Mouse (Mus musculus) left cerebral cortex, adult 6 months (tissue): ENCODE measurements around the gene Olfr738. TPM values are rescaled to one million over a fixed set of nuclear protein-coding genes. Genes with fewer than 3 reads are reported as not detected.

Source experiments
- long read RNA-seq, 2 experiments: library from polyadenylated mRNA; unstranded; transcript quantifications; one replicate each; pipeline ENCODE4 v2.0.0; 2019 to 2020
- polyA plus RNA-seq: library from polyadenylated mRNA; unstranded; fragments of <200 nt; fragmentation: Nextera tagmentation; gene quantifications from 2 replicates; pipeline ENCODE4 v1.2.3, GENCODE M21; 2021

The Olfr738 gene
- polyA plus RNA-seq, result not detected in 2 replicates
- long read RNA-seq, experiment 1, result 0 reads
- long read RNA-seq, experiment 2, result 0 reads

DNA sequence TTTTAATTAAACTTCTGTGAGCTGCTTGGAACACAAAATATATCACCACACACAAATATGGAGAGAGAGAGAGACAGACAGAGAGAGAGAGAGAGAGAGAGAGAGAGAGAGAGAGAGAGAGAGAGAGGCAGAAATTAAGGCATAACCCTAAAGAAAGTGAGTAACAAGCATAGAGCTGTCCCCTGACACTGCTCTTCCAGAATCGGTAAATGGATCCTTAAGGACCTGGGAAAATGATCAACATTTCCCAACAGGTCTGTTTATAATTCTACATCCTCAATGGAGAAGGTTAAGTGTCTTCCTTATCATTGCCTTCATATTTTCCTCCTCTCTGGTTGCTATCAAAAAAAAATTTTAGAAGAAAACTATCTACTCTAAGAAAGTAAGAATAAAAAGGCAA lies at the start of gene Olfr738:
Gene Olfr738, plus strand, starts transcription at position 301 of the 400 bp plus-strand sequence.

DNA sequence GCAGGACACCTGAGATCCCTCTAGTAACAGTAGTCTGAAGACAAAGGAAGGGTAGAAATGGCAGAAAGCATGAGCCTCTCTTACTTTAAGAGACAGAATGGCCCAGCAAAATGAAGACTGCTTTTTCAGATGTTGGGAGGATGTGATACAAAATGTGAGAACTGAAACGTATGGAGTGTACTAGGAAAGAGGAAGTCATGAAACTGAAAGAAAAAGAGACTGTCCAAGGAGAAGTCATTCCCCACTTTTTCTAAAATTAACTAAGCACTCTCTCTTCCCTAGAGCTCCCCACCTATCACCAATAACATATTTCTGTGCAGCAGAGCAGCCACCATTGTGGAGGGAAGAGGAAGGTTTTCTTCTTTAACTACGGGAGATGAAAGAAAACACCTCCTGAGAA lies 49.8 kb upstream of the Olfr738 start, which contains the start of gene Tlr11:
Gene Tlr11, plus strand, starts transcription at position 322 of the 400 bp plus-strand sequence.

DNA sequence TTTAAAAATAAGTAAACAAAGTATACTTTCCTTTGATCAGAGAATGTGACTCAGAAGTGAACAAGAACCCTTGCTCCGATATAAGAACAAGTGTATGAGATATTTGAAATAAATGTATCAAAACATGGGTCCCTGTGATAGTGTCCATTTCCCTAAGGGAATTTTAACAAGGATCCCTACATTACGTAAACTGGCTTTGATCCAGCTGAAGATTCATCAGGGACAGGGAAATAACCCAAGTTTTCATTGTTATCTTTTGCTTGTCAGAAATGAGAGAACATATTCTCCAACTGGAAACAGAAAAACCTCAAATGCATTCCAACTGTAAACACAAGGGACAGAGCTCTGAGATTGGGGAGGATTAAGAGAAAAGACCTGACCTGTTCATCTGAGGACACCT lies 26.5 kb upstream of the Olfr738 start, which contains the start of gene Olfr736:
Gene Olfr736, plus strand, starts transcription at position 301 of the 400 bp plus-strand sequence.

DNA sequence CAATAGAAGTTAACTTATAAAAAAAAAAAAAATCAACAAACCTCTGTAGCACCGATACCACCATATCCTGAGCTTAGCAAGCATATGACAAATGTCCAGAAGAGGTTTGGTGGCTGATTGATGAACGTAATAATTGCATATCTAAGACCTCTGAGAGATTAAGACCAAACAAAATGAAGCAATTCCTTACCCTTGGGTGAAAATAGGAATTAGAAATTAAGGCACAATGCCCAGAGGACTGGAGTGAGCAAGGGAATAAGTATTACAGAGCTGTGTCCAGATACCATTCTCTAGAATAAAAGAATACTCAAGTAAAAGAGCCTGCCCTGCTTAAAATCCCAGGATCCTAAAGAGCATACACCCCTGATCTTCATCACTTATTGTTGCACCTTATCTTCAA lies 11.0 kb downstream of the Olfr738 start, which contains the start of gene Olfr739:
Gene Olfr739, plus strand, starts transcription at position 301 of the 400 bp plus-strand sequence.

DNA sequence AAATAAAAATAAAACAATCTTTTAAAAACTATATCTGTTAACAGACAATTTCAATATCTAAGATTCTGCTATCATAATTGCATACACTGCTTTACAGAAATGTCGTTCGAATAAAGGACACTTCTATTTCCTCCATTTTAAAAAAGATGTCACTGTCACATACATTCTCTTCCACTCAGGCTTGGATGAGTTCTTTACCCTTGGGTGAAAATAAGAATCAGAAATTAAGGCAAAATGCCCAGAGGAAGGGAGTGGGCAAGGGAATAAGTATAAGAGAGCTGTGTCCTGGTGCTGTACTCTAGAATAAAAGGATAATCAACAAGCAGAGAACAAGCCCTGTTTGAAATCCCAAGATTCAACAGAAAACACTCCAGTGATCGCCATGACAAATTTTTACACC lies 37.9 kb downstream of the Olfr738 start, which contains the start of gene Olfr740:
Gene Olfr740, plus strand, starts transcription at position 301 of the 400 bp plus-strand sequence.

Other genes starting within 250 kb of the Olfr738 start
- gene Olfr730, start 219.4 kb upstream of the Olfr738 start, polyA plus RNA-seq, result not detected in 2 replicates
- gene Olfr731, start 165.7 kb upstream of the Olfr738 start, polyA plus RNA-seq, result not detected in 2 replicates
- not detected in 2 replicates for gene Olfr732, start 123.4 kb upstream of the Olfr738 start, polyA plus RNA-seq
- gene Olfr733, start 106.0 kb upstream of the Olfr738 start, polyA plus RNA-seq, result not detected in 2 replicates
- not detected in 2 replicates for gene Olfr734, start 80.8 kb upstream of the Olfr738 start, polyA plus RNA-seq
- not detected in 2 replicates for gene Olfr735, start 58.7 kb upstream of the Olfr738 start, polyA plus RNA-seq
- gene Tlr11, start 49.7 kb upstream of the Olfr738 start, polyA plus RNA-seq, result not detected in 2 replicates
- not detected in 2 replicates for gene Olfr736, start 26.4 kb upstream of the Olfr738 start, polyA plus RNA-seq
- gene Olfr739, start 11.1 kb downstream of the Olfr738 start, polyA plus RNA-seq, result not detected in 2 replicates
- gene Olfr740, start 38.0 kb downstream of the Olfr738 start, polyA plus RNA-seq, result not detected in 2 replicates
- not detected in 2 replicates for gene Olfr741, start 65.2 kb downstream of the Olfr738 start, polyA plus RNA-seq
- gene Olfr742, start 96.0 kb downstream of the Olfr738 start, polyA plus RNA-seq, result not detected in 2 replicates
- gene Olfr743, start 114.3 kb downstream of the Olfr738 start, polyA plus RNA-seq, result not detected in 2 replicates
- gene Olfr744, start 207.3 kb downstream of the Olfr738 start, polyA plus RNA-seq, result not detected in 2 replicates
- gene Olfr745, start 231.8 kb downstream of the Olfr738 start, polyA plus RNA-seq, result not detected in 2 replicates
- gene Olfr746, start 239.5 kb downstream of the Olfr738 start, polyA plus RNA-seq, result not detected in 2 replicates